Mouse (Mus musculus) liver, embryonic 14.5 days (tissue): ENCODE results near the gene Fermt3. TPM values are rescaled to one million over a fixed set of nuclear protein-coding genes. Genes with fewer than 3 reads are reported as not detected.
"Not testable (repeated sequence)": the region's sequence is repeated elsewhere in the genome, so short reads cannot be mapped to it uniquely, and the experiment has no call there.

Experiments
- ATAC-seq: fragments of 200-750 bp; cut with Nextera tagmentation; 2 replicates; pipeline ENCODE4 v1.8.0; 2017; ENCODE audit warnings: moderate number of reproducible peaks, mild to moderate bottlenecking, moderate library complexity; ENCODE audit not compliant: insufficient read depth
- DNase-seq, 3 experiments: peaks; one replicate each; pipeline ENCODE4 v3.0.0-alpha.2; 2012 to 2013; ENCODE audit warnings: low read depth in 3 of 3, low spot score in 3 of 3
- H3K27ac ChIP-seq: fragments of 300-500 bp; sonication (generic); 2 replicates; pipeline ENCODE4 v1.5.1; 2014; ENCODE audit warnings: moderate library complexity, mild to moderate bottlenecking, control low read depth, inconsistent platforms
- H3K27me3 ChIP-seq: fragments of 300-500 bp; sonication (generic); 2 replicates; pipeline ENCODE4 v1.6.1; 2014; ENCODE audit warnings: mild to moderate bottlenecking, low read length, moderate library complexity; ENCODE audit not compliant: control insufficient read depth, insufficient read depth
- H3K36me3 ChIP-seq: fragments of 300-500 bp; sonication (generic); replicated peaks from 2 replicates; pipeline ENCODE4 v1.6.1; 2014; ENCODE audit warnings: low read depth; ENCODE audit not compliant: control insufficient read depth, insufficient read depth
- H3K4me1 ChIP-seq, 2 experiments: fragments of 200-500 bp in 1 of 2; fragments of 300-500 bp in 1 of 2; sonication (generic) in 1 of 2; replicated peaks; 2 replicates each; pipeline ENCODE4 v1.6.1; 2012 to 2014; ENCODE audit warnings: antibody characterized with exemption in 1 of 2, inconsistent platforms in 1 of 2, low read length in 1 of 2; ENCODE audit not compliant: control insufficient read depth in 2 of 2, insufficient read depth in 2 of 2
- H3K4me2 ChIP-seq: fragments of 300-500 bp; sonication (generic); 2 replicates; pipeline ENCODE4 v1.6.1; 2014; ENCODE audit warnings: low read depth, mild to moderate bottlenecking, control low read depth, moderate library complexity
- H3K4me3 ChIP-seq, 2 experiments: fragments of 200-500 bp in 1 of 2; fragments of 300-500 bp in 1 of 2; sonication (generic) in 1 of 2; 2 replicates each; pipeline ENCODE4 v1.5.1; 2012 to 2014; ENCODE audit warnings: low read depth in 2 of 2, low read length in 2 of 2, mild to moderate bottlenecking in 2 of 2, control low read depth in 1 of 2, inconsistent platforms in 1 of 2, moderate library complexity in 1 of 2; ENCODE audit not compliant: insufficient read depth in 1 of 2
- H3K9ac ChIP-seq: fragments of 300-500 bp; sonication (generic); replicated peaks from 2 replicates; pipeline ENCODE4 v1.6.1; 2014; ENCODE audit warnings: mild to moderate bottlenecking, control low read depth, moderate library complexity
- H3K9me3 ChIP-seq: fragments of 300-500 bp; sonication (generic); 2 replicates; pipeline ENCODE4 v1.6.1; 2016; ENCODE audit warnings: low read length, mixed read lengths; ENCODE audit not compliant: control insufficient read depth
- CTCF ChIP-seq: IDR thresholded peaks from 2 replicates; pipeline ENCODE4 v1.5.1; 2016; ENCODE audit warnings: antibody characterized with exemption, low read depth, control low read depth
- EP300 ChIP-seq: IDR thresholded peaks from 2 replicates; pipeline ENCODE4 v1.6.1; 2016; ENCODE audit warnings: antibody characterized with exemption, low read depth
- WGBS: fragments of 180-500 bp; shearing (Covaris S2); extraction: QIAGEN DNeasy Blood & Tissue Kit; methylation state at CpG from one replicate; pipeline ENCODE4 v1.1.7; 2014; ENCODE audit not compliant: insufficient replicate concordance; 5-methylcytosine and 5-hydroxymethylcytosine counted together
- polyA plus RNA-seq, 2 experiments: library from polyadenylated mRNA; depleted of rRNA in 1 of 2; stranded (reverse) in 1 of 2; unstranded in 1 of 2; fragments of >200 nt; fragmentation: Nextera tagmentation in 1 of 2; extraction: Ambion mirVana in 1 of 2; gene quantifications; 2 replicates each; pipeline versions ENCODE4 v1.2.1 to v1.2.3; 2012 to 2014

Gene Fermt3
- polyA plus RNA-seq, 2 experiments: 58.1 to 72.2 TPM

GRCm38 (mm10) chr19:7057722-7058207, 38.5 kb upstream of the Fermt3 start:
- TF ChIP-seq CTCF: 0 out of 2 replicates have a peak, but pooled peaks have one; percentile 7
- no peak for TF ChIP-seq EP300
- DNase-seq (peak; percentile 65 to 71 (median 71)), ATAC-seq (peak; percentile 75)
- peaks cover 8% of the 10 kb centered on the region in 2 experiments; a peak in 3 of 4 replicates for H3K4me1 ChIP-seq
- peak overlapping the region; percentile 62 to 71 for H3K4me3 ChIP-seq
- H3K27ac ChIP-seq: no peak overlapping the region
- no peaks in the 10 kb centered on the region for H3K36me3 ChIP-seq
- H3K9ac ChIP-seq: peak overlapping the region; percentile 67
- 2% methylated on average over 15 of the region's 15 CpGs for WGBS
- H3K9me3 ChIP-seq: no peaks in the 10 kb centered on the region
- H3K4me2 ChIP-seq: peak overlapping the region; percentile 87
- H3K27me3 ChIP-seq: no peaks in the 10 kb centered on the region

GRCm38 (mm10) chr19:7057126-7057721, 38.0 kb upstream of the Fermt3 start:
- WGBS: 2% methylated on average over 16 of the region's 16 CpGs
- H3K9me3 ChIP-seq: no peaks in the 10 kb centered on the region
- ATAC-seq (peak; percentile 30; the same call in 1 of the 2 replicates), DNase-seq (no peak)
- no peaks in the 10 kb centered on the region for H3K27me3 ChIP-seq
- H3K27ac ChIP-seq: no peak overlapping the region; the same call in 1 of the 2 replicates
- no peak for TF ChIP-seq EP300
- peak overlapping the region; percentile 87 for H3K4me2 ChIP-seq
- peak overlapping the region; percentile 67 for H3K9ac ChIP-seq
- H3K4me1 ChIP-seq: peaks cover 8% of the 10 kb centered on the region in 2 experiments; a peak in 3 of 4 replicates
- H3K4me3 ChIP-seq: peak overlapping the region; percentile 62 to 71
- no peaks in the 10 kb centered on the region for H3K36me3 ChIP-seq

- under 1% methylated on average over 71 of the region's 72 CpGs for WGBS
- peak; percentile 80 for ATAC-seq
These were observed 37.2 kb upstream of the Fermt3 start, which contains the start of gene Macrod1 for GRCm38 (mm10) chr19:7056248-7057087. TSS of gene Macrod1 (plus strand) at chr19:7056810.

GRCm38 (mm10) chr19:7055173-7055572, 35.9 kb upstream of the Fermt3 start:
- no peaks in the 10 kb centered on the region for H3K36me3 ChIP-seq
- no peak overlapping the region for H3K27ac ChIP-seq
- H3K4me3 ChIP-seq: no peak overlapping the region
- DNase-seq (no peak), ATAC-seq (no peak)
- no peak; the same call in 1 of the 2 replicates for TF ChIP-seq CTCF
- no peak for TF ChIP-seq EP300
- peaks cover 8% of the 10 kb centered on the region in 2 experiments; a peak in 3 of 4 replicates for H3K4me1 ChIP-seq
- H3K27me3 ChIP-seq: no peaks in the 10 kb centered on the region
- H3K4me2 ChIP-seq: no peak overlapping the region
- 36% methylated on average over 3 of the region's 3 CpGs for WGBS
- no peak overlapping the region for H3K9ac ChIP-seq
- H3K9me3 ChIP-seq: no peaks in the 10 kb centered on the region

More at GRCm38 (mm10) chr19:7056248-7057087, 37.2 kb upstream of the Fermt3 start, which contains the start of gene Macrod1:
- H3K4me3 ChIP-seq: peak within 1 kb of the TSS; percentile 62 to 71
- DNase-seq: peak in 1 of 3 experiments; percentile 50
- H3K36me3 ChIP-seq: no peaks in the 10 kb centered on the region
- peaks cover 8% of the 10 kb centered on the region in 2 experiments; a peak in 3 of 4 replicates for H3K4me1 ChIP-seq
- H3K9ac ChIP-seq: peak within 1 kb of the TSS; percentile 67
- no peaks in the 10 kb centered on the region for H3K9me3 ChIP-seq
- no peak for TF ChIP-seq EP300
- TF ChIP-seq CTCF: no peak
- peak within 1 kb of the TSS; percentile 87 for H3K4me2 ChIP-seq
- no peak within 1 kb of the TSS; the same call in 1 of the 2 replicates for H3K27ac ChIP-seq
- H3K27me3 ChIP-seq: no peaks in the 10 kb centered on the region

- no peaks in the 10 kb centered on the region for H3K36me3 ChIP-seq
- H3K4me2 ChIP-seq: no peak overlapping the region
- H3K9me3 ChIP-seq: no peaks in the 10 kb centered on the region
- WGBS: 60% methylated on average over 10 of the region's 10 CpGs
- H3K9ac ChIP-seq: no peak overlapping the region
- H3K27me3 ChIP-seq: no peaks in the 10 kb centered on the region
- no peak overlapping the region for H3K4me3 ChIP-seq
- H3K27ac ChIP-seq: no peak overlapping the region
- ATAC-seq (no peak), DNase-seq (no peak)
- TF ChIP-seq CTCF (no peak), EP300 (no peak)
- H3K4me1 ChIP-seq: peaks cover 8% of the 10 kb centered on the region in 2 experiments; a peak in 3 of 4 replicates
These were observed 35.5 kb upstream of the Fermt3 start for GRCm38 (mm10) chr19:7054772-7055171.

GRCm38 (mm10) chr19:7053382-7053781, 34.1 kb upstream of the Fermt3 start:
- H3K4me3 ChIP-seq, H3K9ac ChIP-seq, H3K9me3 ChIP-seq, H3K36me3 ChIP-seq, H3K27me3 ChIP-seq, H3K4me2 ChIP-seq, DNase-seq, H3K4me1 ChIP-seq, H3K27ac ChIP-seq, ATAC-seq: not testable (repeated sequence)
- 71% methylated on average over 4 of the region's 4 CpGs for WGBS
